Mouse (Mus musculus) liver, adult 2 months (tissue): ENCODE data around the gene Batf. TPM values are rescaled to one million over a fixed set of nuclear protein-coding genes. Genes with fewer than 3 reads are reported as not detected.

Experiments
- DNase-seq: peaks from one replicate; pipeline ENCODE4 v3.0.0-alpha.2; 2011; ENCODE audit warnings: low read depth, low spot score; ENCODE audit errors: extremely low read depth
- H3K27ac ChIP-seq: fragments of 200-500 bp; replicated peaks from 2 replicates; pipeline ENCODE4 v1.5.1; 2012; ENCODE audit warnings: low read depth, mild to moderate bottlenecking, control low read depth, inconsistent platforms, low read length; ENCODE audit not compliant: insufficient read depth
- H3K27me3 ChIP-seq: fragments of 200-500 bp; 2 replicates; pipeline ENCODE4 v1.6.1; 2012; ENCODE audit warnings: mild to moderate bottlenecking, moderate library complexity, low read length, inconsistent platforms; ENCODE audit not compliant: control insufficient read depth, insufficient read depth
- H3K36me3 ChIP-seq: fragments of 200-500 bp; 2 replicates; pipeline ENCODE4 v1.6.1; 2012; ENCODE audit warnings: low read length, inconsistent platforms; ENCODE audit not compliant: control insufficient read depth, insufficient read depth
- H3K4me1 ChIP-seq: fragments of 200-500 bp; 2 replicates; pipeline ENCODE4 v1.6.1; 2011; ENCODE audit warnings: low read length; ENCODE audit not compliant: control insufficient read depth, insufficient read depth
- H3K4me3 ChIP-seq: fragments of 200-500 bp; 2 replicates; pipeline ENCODE4 v1.5.1; 2011; ENCODE audit warnings: low read depth, mild to moderate bottlenecking, control low read depth, low read length, moderate library complexity; ENCODE audit not compliant: insufficient read depth
- H3K79me2 ChIP-seq: fragments of 200-500 bp; 2 replicates; pipeline ENCODE4 v1.6.1; 2012; ENCODE audit warnings: inconsistent platforms, mild to moderate bottlenecking, low read length, moderate library complexity; ENCODE audit not compliant: control insufficient read depth, insufficient read depth
- H3K9ac ChIP-seq: fragments of 200-500 bp; 2 replicates; pipeline ENCODE4 v1.6.1; 2012; ENCODE audit warnings: low read depth, mild to moderate bottlenecking, control low read depth, inconsistent platforms, low read length
- CTCF ChIP-seq: fragments of 200-500 bp; IDR thresholded peaks from 2 replicates; pipeline ENCODE4 v1.5.1; 2011; ENCODE audit warnings: low read depth, low read length, control low read depth
- POLR2A ChIP-seq: fragments of 200-500 bp; IDR thresholded peaks from 2 replicates; pipeline ENCODE4 v1.6.1; 2011; ENCODE audit warnings: low read length, control low read depth; ENCODE audit not compliant: insufficient read depth; ENCODE audit errors: extremely low read depth
- WGBS: fragments of 180-500 bp; shearing (Covaris S2); methylation state at CpG from one replicate; pipeline ENCODE4 v1.1.7; 2018; 5-methylcytosine and 5-hydroxymethylcytosine counted together
- polyA plus RNA-seq: library from polyadenylated mRNA; depleted of rRNA; stranded (reverse); fragments of >200 nt; gene quantifications from 2 replicates; pipeline ENCODE4 v1.2.3, GENCODE M21; 2012
- total RNA-seq: library from RNA; depleted of rRNA; stranded (reverse); fragments of >200 nt; gene quantifications from 2 replicates; pipeline ENCODE4 v1.2.3, GENCODE M21; 2014

Gene Batf
- total and polyA plus RNA-seq, 2 experiments = 0.74 to 0.76 TPM

DNA sequence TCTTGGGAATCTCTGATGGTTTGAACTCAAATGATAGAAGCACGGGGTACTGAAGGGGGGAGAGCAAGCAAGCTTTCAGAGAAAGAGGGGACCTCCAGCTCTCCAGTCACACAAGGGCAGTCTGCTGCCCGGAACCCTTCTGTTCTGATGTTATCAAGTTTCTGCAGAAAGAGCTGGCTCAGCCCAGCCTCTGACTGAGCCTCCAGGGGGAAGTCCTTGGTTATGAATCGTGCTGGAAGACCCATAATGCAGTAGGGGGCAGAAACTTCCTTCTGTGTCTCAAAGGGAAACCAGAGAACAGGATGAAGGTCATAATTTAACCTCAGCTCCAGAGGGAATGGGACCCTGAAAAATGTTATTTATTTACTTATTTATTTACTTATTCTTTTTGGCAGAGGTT is 16.4 kb upstream of the Batf start:
- no peak for TF ChIP-seq CTCF
- no peak for TF ChIP-seq POLR2A
- H3K4me1 ChIP-seq = no peaks in the 10 kb centered on the region
- no peaks in the 10 kb centered on the region for H3K36me3 ChIP-seq
- no peaks in the 10 kb centered on the region for H3K79me2 ChIP-seq
- peak; percentile 10 for DNase-seq
- 0 out of 2 replicates have a peak, but pooled peaks cover 3% of the 10 kb centered on the region for H3K27me3 ChIP-seq
- H3K9ac ChIP-seq = no peak overlapping the region
- H3K4me3 ChIP-seq = no peak overlapping the region
- 67% methylated on average over 3 of the region's 3 CpGs for WGBS
- no peak overlapping the region for H3K27ac ChIP-seq

GRCm38 (mm10) chr12:85673914-85674313 is 12.6 kb upstream of the Batf start:
- no peak overlapping the region for H3K9ac ChIP-seq
- H3K36me3 ChIP-seq = no peaks in the 10 kb centered on the region
- 87% methylated on average over 8 of the region's 8 CpGs for WGBS
- DNase-seq = no peak
- no peaks in the 10 kb centered on the region for H3K4me1 ChIP-seq
- H3K27ac ChIP-seq = no peak overlapping the region
- no peaks in the 10 kb centered on the region for H3K79me2 ChIP-seq
- H3K4me3 ChIP-seq = no peak overlapping the region
- no peaks in the 10 kb centered on the region for H3K27me3 ChIP-seq
- TF ChIP-seq CTCF (no peak), POLR2A (no peak)

DNA sequence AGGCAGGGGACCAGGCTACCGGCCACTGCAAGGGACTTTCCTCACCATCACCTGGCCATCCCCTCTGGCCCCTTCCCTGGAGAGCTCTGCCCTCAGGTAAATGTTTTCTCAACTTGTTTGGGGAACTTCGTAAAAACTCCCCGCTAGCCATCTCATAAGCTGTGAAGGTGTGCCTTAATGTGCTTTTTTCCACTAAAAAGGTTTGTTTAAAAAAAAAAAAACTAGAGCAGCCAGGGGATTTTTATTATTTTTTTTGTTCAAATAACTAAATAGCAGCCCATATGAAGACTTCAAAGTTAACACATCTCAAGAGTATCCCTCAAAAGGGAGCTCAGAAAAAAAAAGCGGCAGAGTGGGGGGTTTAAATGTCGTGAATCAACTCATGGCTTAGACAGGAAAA is 7.4 kb upstream of the Batf start:
- Histone ChIP-seq H3K4me3 (no peak overlapping the region), H3K4me1 (no peaks in the 10 kb centered on the region), H3K36me3 (no peaks in the 10 kb centered on the region), H3K9ac (no peak overlapping the region), H3K27me3 (no peaks in the 10 kb centered on the region), H3K27ac (no peak overlapping the region), H3K79me2 (no peaks in the 10 kb centered on the region)
- DNase-seq = no peak
- TF ChIP-seq POLR2A (no peak), CTCF (no peak)
- 83% methylated on average over 5 of the region's 5 CpGs for WGBS

GRCm38 (mm10) chr12:85679808-85680207 is 6.7 kb upstream of the Batf start:
- Histone ChIP-seq H3K27me3 (no peaks in the 10 kb centered on the region), H3K36me3 (no peaks in the 10 kb centered on the region), H3K27ac (no peak overlapping the region), H3K79me2 (no peaks in the 10 kb centered on the region), H3K9ac (no peak overlapping the region), H3K4me3 (no peak overlapping the region), H3K4me1 (no peaks in the 10 kb centered on the region)
- no peak for TF ChIP-seq POLR2A
- no peak for TF ChIP-seq CTCF
- DNase-seq = no peak
- WGBS = 71% methylated on average over 2 of the region's 2 CpGs

- WGBS = 52% methylated on average over 2 of the region's 2 CpGs
- TF ChIP-seq POLR2A = no peak
- no peak for TF ChIP-seq CTCF
Measured at GRCm38 (mm10) chr12:85682328-85682727, 4.1 kb upstream of the Batf start.

DNA sequence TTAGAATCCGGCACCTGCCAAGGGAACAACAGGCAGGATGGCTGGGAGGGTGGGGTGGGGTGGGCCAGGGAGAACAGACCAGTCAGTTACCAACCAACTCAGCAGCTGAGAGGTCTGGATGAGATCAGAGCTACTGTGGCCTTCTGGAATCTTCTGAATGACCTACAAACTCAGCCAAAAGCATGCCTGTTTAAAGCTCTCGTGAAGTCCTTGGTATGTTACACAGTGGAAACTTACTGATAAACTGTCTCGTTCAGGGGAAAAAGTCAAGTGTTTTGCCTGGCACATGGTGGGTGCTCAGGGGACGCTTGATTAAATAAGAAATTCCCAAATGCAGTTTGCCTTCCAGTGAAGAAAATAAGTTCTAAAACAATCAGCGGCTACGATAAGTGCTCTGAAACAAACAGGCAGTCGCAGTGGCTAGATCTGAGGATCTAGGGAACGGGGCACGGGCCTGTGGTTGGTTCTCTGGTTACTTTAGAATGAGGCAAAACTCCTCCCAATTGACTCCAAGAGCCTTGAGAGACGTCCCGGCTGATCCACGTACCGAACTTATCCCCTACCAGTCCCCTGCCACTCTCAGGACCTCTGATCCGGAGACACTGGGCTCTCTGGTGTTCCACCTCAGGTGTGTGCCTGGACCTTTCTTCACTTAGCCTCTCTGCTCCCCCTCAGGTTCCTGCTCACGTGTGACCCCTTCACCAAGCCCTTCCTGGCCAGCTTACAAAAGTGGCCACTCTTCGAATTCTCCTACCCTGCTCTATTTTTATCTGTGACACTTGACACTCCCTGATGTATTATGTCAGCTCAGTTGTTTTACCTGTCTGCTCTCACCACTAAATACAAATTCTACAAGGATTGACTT is 1.8 kb upstream of the Batf start:
- no peak overlapping the region for H3K27ac ChIP-seq
- no peak overlapping the region for H3K4me3 ChIP-seq
- H3K4me1 ChIP-seq = no peaks in the 10 kb centered on the region
- no peaks in the 10 kb centered on the region; the same call in 1 of the 2 replicates for H3K27me3 ChIP-seq
- DNase-seq = no peak
- H3K79me2 ChIP-seq = no peaks in the 10 kb centered on the region
- 83% methylated on average over 16 of the region's 16 CpGs for WGBS
- no peak overlapping the region for H3K9ac ChIP-seq
- no peak for TF ChIP-seq POLR2A
- no peak for TF ChIP-seq CTCF
- H3K36me3 ChIP-seq = no peaks in the 10 kb centered on the region

More at GRCm38 (mm10) chr12:85682328-85682727, 4.1 kb upstream of the Batf start:
- H3K9ac ChIP-seq = no peak overlapping the region
- no peak for DNase-seq
- H3K27ac ChIP-seq = no peak overlapping the region
- H3K4me1 ChIP-seq = no peaks in the 10 kb centered on the region
- no peak overlapping the region for H3K4me3 ChIP-seq
- no peaks in the 10 kb centered on the region for H3K79me2 ChIP-seq
- no peaks in the 10 kb centered on the region for H3K36me3 ChIP-seq
- H3K27me3 ChIP-seq = no peaks in the 10 kb centered on the region
